Mouse (Mus musculus) activated CD4-positive, CD25-positive, alpha-beta regulatory T cell, adult 9 weeks (primary cell): ENCODE measurements around the gene Gm7942. TPM values are rescaled to one million over a fixed set of nuclear protein-coding genes. Genes with fewer than 3 reads are reported as not detected.

Experiments
- polyA plus RNA-seq: library from polyadenylated mRNA; unstranded; fragments of 100-300 nt; shearing (Covaris generic); gene quantifications from one replicate; pipeline ENCODE4 v1.2.1, GENCODE M21; 2017

Gm7942 gene
- polyA plus RNA-seq: not detected

GRCm38 (mm10) chr5:95106638-95107037, at the start of gene Gm7942:
Gm7942 (plus strand) TSS chr5:95106938.

Other genes starting within 250 kb of the Gm7942 start
- not detected for gene Gm3183, start 241.5 kb upstream of the Gm7942 start, polyA plus RNA-seq
- gene Gm6367, start 118.3 kb upstream of the Gm7942 start, polyA plus RNA-seq: not detected
- 0.20 TPM for gene Gm16513, start 75.7 kb downstream of the Gm7942 start, polyA plus RNA-seq
- gene Gm10424, start 165.8 kb downstream of the Gm7942 start, polyA plus RNA-seq: not detected
- not detected for gene Gm3259, start 199.0 kb downstream of the Gm7942 start, polyA plus RNA-seq